Mouse (Mus musculus) adipocyte (in vitro differentiated cells): ENCODE results near the gene Snrpd3.
"Not testable (repeated sequence)": the region's sequence is repeated elsewhere in the genome, so short reads cannot be mapped to it uniquely, and the experiment has no call there.

Source experiments
- DNase-seq: peaks from one replicate; pipeline ENCODE4 v3.0.0-alpha.2; 2016; ENCODE audit warnings: low spot score

Gene Snrpd3

GRCm38 (mm10) chr10:75517073-75517757 lies at the start of gene Snrpd3:
Gene Snrpd3, plus strand, starts transcription at chr10:75517551.
- DNase-seq: peak; percentile 98

GRCm38 (mm10) chr10:75473411-75473810 lies 43.9 kb upstream of the Snrpd3 start:
- DNase-seq: no peak

- DNase-seq: no peak
Observed at GRCm38 (mm10) chr10:75474571-75474970, 42.8 kb upstream of the Snrpd3 start.

- not testable (repeated sequence) for DNase-seq
Observed at GRCm38 (mm10) chr10:75475139-75475850, 42.1 kb upstream of the Snrpd3 start.

GRCm38 (mm10) chr10:75477034-75477433 lies 40.3 kb upstream of the Snrpd3 start:
- DNase-seq: peak; percentile 90

GRCm38 (mm10) chr10:75479955-75480354 lies 37.4 kb upstream of the Snrpd3 start:
- no peak for DNase-seq

GRCm38 (mm10) chr10:75481703-75482102 lies 35.6 kb upstream of the Snrpd3 start:
- DNase-seq: no peak

GRCm38 (mm10) chr10:75482271-75482670 lies 35.1 kb upstream of the Snrpd3 start:
- no peak for DNase-seq

- no peak for DNase-seq
Observed at GRCm38 (mm10) chr10:75482919-75483483, 34.4 kb upstream of the Snrpd3 start.

GRCm38 (mm10) chr10:75484066-75484465 lies 33.3 kb upstream of the Snrpd3 start:
- DNase-seq: no peak

GRCm38 (mm10) chr10:75484767-75485166 lies 32.6 kb upstream of the Snrpd3 start:
- no peak for DNase-seq

- DNase-seq: peak; percentile 88
Observed at GRCm38 (mm10) chr10:75486086-75486979, 31.0 kb upstream of the Snrpd3 start.

- peak; percentile 63 for DNase-seq
Observed at GRCm38 (mm10) chr10:75487131-75487530, 30.2 kb upstream of the Snrpd3 start.

GRCm38 (mm10) chr10:75489522-75489921 lies 27.8 kb upstream of the Snrpd3 start:
- DNase-seq: peak; percentile 62

GRCm38 (mm10) chr10:75490731-75491130 lies 26.6 kb upstream of the Snrpd3 start:
- no peak for DNase-seq

- DNase-seq: no peak
Observed at GRCm38 (mm10) chr10:75491234-75491935, 26.0 kb upstream of the Snrpd3 start.

GRCm38 (mm10) chr10:75491936-75492262 lies 25.5 kb upstream of the Snrpd3 start:
- DNase-seq: no peak

- peak; percentile 83 for DNase-seq
Observed at GRCm38 (mm10) chr10:75495304-75495703, 22.0 kb upstream of the Snrpd3 start.

- DNase-seq: no peak
Observed at GRCm38 (mm10) chr10:75495921-75496320, 21.4 kb upstream of the Snrpd3 start.

- DNase-seq: not testable (repeated sequence)
Observed at GRCm38 (mm10) chr10:75499214-75499613, 18.1 kb upstream of the Snrpd3 start.

- no peak for DNase-seq
Observed at GRCm38 (mm10) chr10:75499791-75500190, 17.6 kb upstream of the Snrpd3 start.

GRCm38 (mm10) chr10:75500345-75500744 lies 17.0 kb upstream of the Snrpd3 start:
- DNase-seq: no peak
